Mouse (Mus musculus) Patski (cell line): ENCODE data around the gene Abca16. TPM values are rescaled to one million over a fixed set of nuclear protein-coding genes. Genes with fewer than 3 reads are reported as not detected.

Experiments used
- ATAC-seq: fragments of 100-300 bp; one replicate; pipeline ENCODE4 v1.8.0; 2021
- CTCF ChIA-PET: fragments of 350-600 bp; sonication (Branson Sonifier 250); formaldehyde crosslinking; loops from one replicate; lab custom pipeline; 2022; ENCODE audit warnings: inconsistent platforms; lab: Charles Lee
- POLR2A ChIA-PET: fragments of 350-600 bp; sonication (Branson Sonifier 250); formaldehyde crosslinking; loops from one replicate; lab custom pipeline; 2022; ENCODE audit warnings: antibody characterized with exemption, inconsistent platforms; lab: Charles Lee
- DNase-seq: peaks from one replicate; pipeline ENCODE4 v3.0.0-alpha.2; 2011; ENCODE audit warnings: low read depth, low spot score
- H3K27me3 ChIP-seq: fragments of 371-371 bp; one replicate; pipeline ENCODE4 v1.5.1; 2021
- CTCF ChIP-seq: fragments of 100-300 bp; IDR thresholded peaks from one replicate; pipeline ENCODE4 v1.5.1; 2021
- in situ Hi-C: fragments of 300-500 bp; cut with MboI; formaldehyde crosslinking; loops from 3 replicates; pipeline ENCODE4 v1.11.1; 2018; ENCODE audit warnings: low pct_unique_long_range_greater_than_20kb, mixed read lengths
- polyA plus RNA-seq: library from polyadenylated mRNA; unstranded; gene quantifications from one replicate; pipeline ENCODE4 v1.2.3, GENCODE M21; 2021

Gene Abca16
- polyA plus RNA-seq, 1 experiment from 2014 or later: not detected

GRCm38 (mm10) chr7:120576520-120576919, 167.1 kb downstream of the Abca16 start:
- POLR2A ChIA-PET: no interaction called here
- no peak for TF ChIP-seq CTCF
- CTCF ChIA-PET: no interaction called here
- in situ Hi-C loops: no loop called here
- H3K27me3 ChIP-seq: peaks cover 2% of the 10 kb centered on the region
- ATAC-seq: no peak
- DNase-seq: no peak

Other genes with a start within 250 kb of the Abca16 start
- gene Anks4b, start 235.8 kb upstream of the Abca16 start, polyA plus RNA-seq: not detected
- not detected for gene Crym, start 207.5 kb upstream of the Abca16 start, polyA plus RNA-seq
- not detected for gene Abca14, start 205.7 kb upstream of the Abca16 start, polyA plus RNA-seq
- not detected for gene Abca15, start 81.0 kb upstream of the Abca16 start, polyA plus RNA-seq
- gene Uqcrc2, start 225.5 kb downstream of the Abca16 start, polyA plus RNA-seq: 278 TPM